Mouse (Mus musculus) forebrain, embryonic 10.5 days (tissue): ENCODE results near the gene Krcc1. TPM values are rescaled to one million over a fixed set of nuclear protein-coding genes. Genes with fewer than 3 reads are reported as not detected.
"Not testable (repeated sequence)": the region's sequence is repeated elsewhere in the genome, so short reads cannot be mapped to it uniquely, and the experiment has no call there.

ENCODE experiments used
- DNase-seq: peaks from one replicate; pipeline ENCODE4 v3.0.0-alpha.2; 2017; ENCODE audit warnings: low spot score; ENCODE audit errors: extremely low spot score
- H3K27ac ChIP-seq: fragments of 300-500 bp; sonication (generic); 2 replicates; pipeline ENCODE4 v1.5.1; 2016; ENCODE audit warnings: mild to moderate bottlenecking
- H3K27me3 ChIP-seq: fragments of 300-500 bp; sonication (generic); 2 replicates; pipeline ENCODE4 v1.6.1; 2016; ENCODE audit warnings: mild to moderate bottlenecking; ENCODE audit not compliant: poor library complexity, severe bottlenecking
- H3K36me3 ChIP-seq: fragments of 300-500 bp; sonication (generic); replicated peaks from 2 replicates; pipeline ENCODE4 v1.6.1; 2016; ENCODE audit warnings: mild to moderate bottlenecking, moderate library complexity
- H3K4me1 ChIP-seq: fragments of 300-500 bp; sonication (generic); 2 replicates; pipeline ENCODE4 v1.6.1; 2016
- H3K4me3 ChIP-seq: fragments of 300-500 bp; sonication (generic); 2 replicates; pipeline ENCODE4 v1.5.1; 2016; ENCODE audit warnings: mild to moderate bottlenecking, moderate library complexity
- H3K9me3 ChIP-seq: fragments of 300-500 bp; sonication (generic); 2 replicates; pipeline ENCODE4 v1.6.1; 2016; ENCODE audit warnings: mild to moderate bottlenecking, moderate library complexity
- WGBS: fragments of 180-500 bp; shearing (Covaris S2); methylation state at CpG from one replicate; pipeline ENCODE4 v1.1.7; 2016; 5-methylcytosine and 5-hydroxymethylcytosine counted together
- microRNA-seq: library from miRNA; unstranded; fragments of <30 nt; microRNA quantifications from one replicate; pipeline ENCODE4, GENCODE M21; 2017
- polyA plus RNA-seq: library from polyadenylated mRNA; unstranded; fragments of >200 nt; fragmentation: Nextera tagmentation; extraction: Ambion mirVana; gene quantifications from 2 replicates; pipeline ENCODE4 v1.2.1, GENCODE M21; 2016

The Krcc1 gene
- polyA plus RNA-seq, 1 experiment from 2014 or later: 30.1 TPM

DNA sequence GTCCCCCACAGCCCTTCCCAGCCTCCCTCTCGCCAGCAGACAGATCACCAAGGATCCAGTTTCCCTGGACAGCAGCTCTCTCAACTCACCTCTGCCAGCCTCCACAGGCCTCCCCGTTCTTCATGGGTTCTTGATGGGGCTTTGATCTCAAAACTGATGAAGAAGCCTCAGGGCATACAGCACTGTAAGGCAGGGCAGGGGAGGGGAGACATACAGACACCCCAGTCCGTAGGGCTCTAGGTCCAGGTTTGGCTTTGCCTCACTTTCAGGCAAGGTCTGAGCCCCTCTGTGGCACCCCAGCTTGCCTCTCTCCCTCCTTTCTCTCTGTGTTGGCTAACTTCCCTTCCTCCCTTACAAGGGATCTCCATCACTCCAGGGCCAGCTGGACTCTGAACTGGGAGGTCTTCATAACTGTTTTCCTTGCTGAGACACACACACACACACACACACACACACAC, 50.4 kb downstream of the Krcc1 start, which contains the start of gene Smyd1:
Gene Smyd1, minus strand, starts transcription at position 408 of the 458 bp plus-strand sequence.
- no peaks in the 10 kb centered on the region for H3K4me1 ChIP-seq
- WGBS: 81% methylated on average over 3 of the region's 3 CpGs
- H3K4me3 ChIP-seq: no peak within 1 kb of the TSS
- no peak for DNase-seq
- no peaks in the 10 kb centered on the region for H3K36me3 ChIP-seq
- no peaks in the 10 kb centered on the region for H3K9me3 ChIP-seq
- H3K27ac ChIP-seq: no peak within 1 kb of the TSS
- H3K27me3 ChIP-seq: no peaks in the 10 kb centered on the region

DNA sequence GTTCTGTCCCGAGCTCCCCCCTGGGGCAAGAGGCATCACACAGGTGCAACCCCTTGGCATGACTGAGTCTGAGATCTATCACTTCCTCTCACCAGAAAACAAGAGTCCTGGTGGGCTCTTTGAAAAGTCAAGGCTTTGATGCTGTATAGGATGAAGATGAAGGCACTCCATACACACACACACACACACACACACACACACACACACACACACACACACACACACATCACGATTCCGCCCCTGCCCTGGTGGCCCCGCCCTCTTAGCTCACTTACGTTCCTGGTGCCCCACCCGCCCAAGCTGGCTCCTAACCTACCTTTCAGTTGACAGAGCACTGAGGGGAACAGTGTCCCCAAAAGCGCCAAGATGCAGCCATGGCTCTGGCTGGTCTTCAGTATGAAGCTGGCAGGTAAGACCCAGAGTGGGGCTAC, 51.0 kb downstream of the Krcc1 start, which contains the start of gene Cd8b1:
Gene Cd8b1, plus strand, starts transcription at position 298 of the 431 bp plus-strand sequence.
- H3K9me3 ChIP-seq: no peaks in the 10 kb centered on the region
- no peak for DNase-seq
- H3K4me1 ChIP-seq: no peaks in the 10 kb centered on the region
- WGBS: 86% methylated on average over 7 of the region's 7 CpGs
- no peak within 1 kb of the TSS for H3K27ac ChIP-seq
- no peaks in the 10 kb centered on the region for H3K36me3 ChIP-seq
- no peaks in the 10 kb centered on the region for H3K27me3 ChIP-seq
- H3K4me3 ChIP-seq: no peak within 1 kb of the TSS

DNA sequence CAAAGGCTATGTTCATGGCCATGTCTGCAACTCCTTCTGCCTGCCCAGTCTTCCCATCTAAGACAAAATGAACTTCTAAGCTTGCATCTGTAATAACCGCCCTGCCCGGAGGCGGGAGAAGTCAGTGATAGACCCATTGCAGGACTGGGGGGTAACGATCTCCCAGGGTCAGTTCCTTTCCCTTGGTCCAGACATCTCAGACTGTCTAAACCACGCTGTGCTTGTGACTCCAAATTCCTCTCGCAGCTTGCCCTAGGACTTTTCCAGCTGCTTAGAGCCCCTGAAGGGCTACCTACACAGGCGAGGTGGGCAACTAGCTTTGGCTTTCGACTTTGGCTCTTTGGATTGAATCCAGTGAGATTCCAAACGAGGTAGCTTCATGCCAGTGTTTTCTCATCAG, 53.3 kb downstream of the Krcc1 start:
- Histone ChIP-seq H3K27me3 (no peaks in the 10 kb centered on the region), H3K36me3 (no peaks in the 10 kb centered on the region), H3K27ac (no peak overlapping the region), H3K4me1 (no peaks in the 10 kb centered on the region), H3K4me3 (no peak overlapping the region), H3K9me3 (no peaks in the 10 kb centered on the region)
- 89% methylated on average over 9 of the region's 9 CpGs for WGBS
- DNase-seq: no peak

DNA sequence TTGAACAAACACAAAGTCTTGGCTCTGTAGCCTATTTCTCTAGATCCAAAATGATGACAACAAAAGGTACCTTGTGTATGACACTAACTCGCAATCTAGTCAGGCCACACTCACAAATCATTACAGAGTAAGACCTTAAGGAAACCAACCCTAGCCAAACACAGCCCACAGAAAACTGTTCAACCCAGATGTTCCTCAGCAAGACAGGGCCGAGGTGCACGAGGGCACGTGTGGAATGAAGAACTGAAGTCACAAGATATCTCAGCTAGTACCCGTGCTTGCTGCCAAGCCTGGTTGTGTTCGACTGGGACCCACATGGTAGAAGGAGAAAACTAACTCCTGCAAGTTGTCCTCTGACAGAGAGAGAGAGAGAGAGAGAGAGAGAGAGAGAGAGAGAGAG, 58.4 kb downstream of the Krcc1 start:
- no peak for DNase-seq
- no peaks in the 10 kb centered on the region for H3K27me3 ChIP-seq
- no peaks in the 10 kb centered on the region for H3K4me1 ChIP-seq
- no peak overlapping the region for H3K27ac ChIP-seq
- H3K4me3 ChIP-seq: no peak overlapping the region
- no peaks in the 10 kb centered on the region for H3K9me3 ChIP-seq
- H3K36me3 ChIP-seq: no peaks in the 10 kb centered on the region
- 89% methylated on average over 6 of the region's 6 CpGs for WGBS

DNA sequence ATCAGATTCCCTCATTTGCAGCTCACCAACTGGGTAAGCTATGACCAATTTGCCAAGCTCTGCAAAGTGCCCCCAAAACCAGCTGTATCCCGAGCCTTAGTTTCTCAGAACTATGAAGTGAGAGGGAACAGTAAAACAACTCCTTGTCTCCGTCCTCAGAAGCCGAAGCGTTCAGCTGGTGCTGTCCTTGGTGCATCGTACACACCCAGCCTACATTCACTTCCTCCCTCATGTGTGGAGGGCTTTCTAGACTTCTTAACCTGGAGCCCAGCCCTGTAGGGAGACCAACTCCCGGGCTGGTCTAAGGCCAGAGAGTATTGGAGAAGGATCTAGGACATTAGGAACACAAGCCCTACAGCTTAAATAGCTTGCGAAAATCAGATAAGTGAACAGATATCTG, 59.0 kb downstream of the Krcc1 start:
- H3K27me3 ChIP-seq: no peaks in the 10 kb centered on the region
- H3K4me1 ChIP-seq: no peaks in the 10 kb centered on the region
- H3K27ac ChIP-seq: no peak overlapping the region
- H3K4me3 ChIP-seq: no peak overlapping the region
- no peaks in the 10 kb centered on the region for H3K9me3 ChIP-seq
- 89% methylated on average over 7 of the region's 7 CpGs for WGBS
- no peak for DNase-seq
- H3K36me3 ChIP-seq: no peaks in the 10 kb centered on the region

DNA sequence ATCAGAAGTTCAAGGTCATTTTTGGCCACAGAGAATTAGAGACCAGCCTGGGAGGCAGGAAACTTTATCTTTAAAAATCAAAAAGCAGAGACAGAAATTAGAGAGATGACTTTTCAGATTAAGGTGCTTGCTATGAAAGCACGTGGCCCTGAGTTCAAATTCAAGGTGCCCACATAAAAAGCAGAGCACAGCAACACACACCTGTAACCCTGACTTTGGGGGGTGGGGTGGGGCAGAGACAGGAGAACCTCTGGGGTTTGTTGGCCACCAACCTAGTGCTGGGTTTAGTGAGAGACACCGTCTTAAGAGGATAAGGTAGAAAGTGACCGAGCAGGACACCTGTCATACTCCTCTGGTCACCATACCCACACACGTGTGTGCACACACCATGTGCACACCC, 60.0 kb downstream of the Krcc1 start:
- H3K27me3 ChIP-seq, H3K36me3 ChIP-seq, H3K9me3 ChIP-seq, H3K27ac ChIP-seq, DNase-seq, H3K4me3 ChIP-seq, H3K4me1 ChIP-seq: not testable (repeated sequence)
- 91% methylated on average over 3 of the region's 4 CpGs for WGBS

DNA sequence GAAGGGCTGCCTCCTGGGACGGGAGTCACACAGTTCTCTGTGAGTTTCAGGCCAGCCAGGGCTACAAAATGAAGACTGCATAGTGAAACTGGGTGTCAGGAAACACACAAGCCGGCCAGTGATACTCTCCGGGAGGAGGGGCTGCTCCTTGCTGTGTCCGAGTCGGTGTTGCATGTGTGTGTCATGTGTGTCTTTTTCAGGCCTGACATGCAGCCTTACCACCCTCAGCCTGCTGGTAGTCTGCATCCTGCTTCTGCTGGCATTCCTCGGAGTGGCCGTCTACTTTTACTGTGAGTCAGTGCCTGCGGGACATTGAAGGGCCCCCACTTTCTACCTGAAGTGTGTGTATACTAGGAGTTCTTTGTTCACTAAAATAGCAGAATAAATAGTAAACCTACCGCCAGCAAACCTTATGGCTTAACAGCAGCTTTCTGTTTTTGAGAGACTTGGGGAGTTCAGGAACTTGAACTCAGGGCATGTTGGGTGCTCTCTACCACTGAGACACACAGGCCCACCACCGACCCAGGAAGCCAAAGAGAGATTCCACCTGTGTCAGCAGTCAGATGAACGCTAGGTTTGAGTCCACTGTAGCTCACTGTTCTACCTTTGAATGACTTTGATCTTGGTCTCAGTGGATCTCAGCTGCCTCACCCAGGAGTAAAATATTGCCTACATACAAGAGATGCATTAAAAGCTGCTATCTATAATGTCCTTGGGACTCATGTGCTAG, 60.9 kb downstream of the Krcc1 start:
- 87% methylated on average over 11 of the region's 11 CpGs for WGBS
- H3K4me3 ChIP-seq: no peak overlapping the region
- H3K27me3 ChIP-seq: no peaks in the 10 kb centered on the region
- H3K27ac ChIP-seq: no peak overlapping the region
- H3K4me1 ChIP-seq: no peaks in the 10 kb centered on the region
- no peaks in the 10 kb centered on the region for H3K36me3 ChIP-seq
- DNase-seq: no peak
- no peaks in the 10 kb centered on the region for H3K9me3 ChIP-seq

DNA sequence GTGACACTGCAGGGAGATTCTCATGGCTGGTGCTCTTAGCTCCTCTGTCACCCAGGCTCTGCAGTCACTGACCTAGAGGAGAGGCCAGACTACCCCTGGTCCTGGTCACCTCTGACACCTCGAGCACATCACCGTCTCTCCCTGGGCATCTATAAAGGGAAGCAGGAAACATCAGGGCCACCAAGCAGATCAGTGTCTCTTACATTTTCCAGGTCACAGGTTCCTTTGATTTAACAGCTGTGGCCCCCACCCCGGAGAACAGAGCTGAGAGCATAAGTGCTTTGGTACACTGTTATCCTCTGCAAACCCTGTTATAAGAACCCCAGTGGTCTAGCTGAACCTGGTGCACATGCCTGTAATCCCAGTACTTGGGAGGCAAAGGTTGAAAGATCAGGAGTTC, 61.6 kb downstream of the Krcc1 start:
- Histone ChIP-seq H3K27me3 (no peaks in the 10 kb centered on the region), H3K9me3 (no peaks in the 10 kb centered on the region), H3K27ac (no peak overlapping the region), H3K4me3 (no peak overlapping the region), H3K4me1 (no peaks in the 10 kb centered on the region), H3K36me3 (no peaks in the 10 kb centered on the region)
- 75% methylated on average over 3 of the region's 3 CpGs for WGBS
- DNase-seq: no peak

DNA sequence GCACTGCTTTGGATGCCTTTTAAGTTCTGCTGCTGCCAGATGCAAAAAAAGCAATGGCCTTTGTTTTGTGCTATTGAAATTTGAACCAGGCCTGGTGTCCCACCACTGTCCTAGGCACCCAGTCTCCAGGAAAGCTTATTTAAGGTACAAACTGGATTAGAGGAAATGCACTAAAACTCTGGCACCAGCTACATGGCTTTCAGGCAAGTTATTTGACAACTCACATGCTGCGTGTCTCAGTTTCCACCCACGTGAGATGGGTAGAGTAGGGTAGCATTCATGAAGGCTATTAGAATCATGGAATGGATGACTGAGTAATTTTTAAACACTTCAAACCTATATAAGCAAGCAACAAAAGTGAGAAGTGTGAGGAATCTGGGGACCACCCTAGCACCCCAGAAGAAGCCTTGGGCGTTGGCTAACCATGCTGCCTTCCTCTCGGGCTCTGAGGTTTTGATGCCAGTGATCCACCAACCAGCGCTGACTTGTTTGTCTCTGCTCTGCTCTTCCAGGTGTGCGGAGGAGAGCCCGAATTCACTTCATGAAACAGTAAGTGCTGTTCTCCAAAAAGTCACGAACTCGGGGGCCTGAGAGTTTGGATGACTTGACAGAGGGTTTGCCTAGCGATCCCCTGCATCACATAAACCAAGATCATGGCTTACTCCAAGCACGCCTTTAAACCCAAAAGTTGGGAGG, 62.2 kb downstream of the Krcc1 start:
- H3K4me3 ChIP-seq: no peak overlapping the region
- no peaks in the 10 kb centered on the region for H3K27me3 ChIP-seq
- no peak for DNase-seq
- no peak overlapping the region for H3K27ac ChIP-seq
- no peaks in the 10 kb centered on the region for H3K4me1 ChIP-seq
- 92% methylated on average over 11 of the region's 11 CpGs for WGBS
- H3K36me3 ChIP-seq: no peaks in the 10 kb centered on the region
- H3K9me3 ChIP-seq: no peaks in the 10 kb centered on the region

Small RNAs within 50 kb of the gene (microRNA-seq; reads per million reads assigned to microRNA genes)
- 28.1 reads per million, percentile 34 among the genes with 10 or more reads in this experiment for gene Mir8112

Other genes starting within 250 kb of the Krcc1 start
- gene Thnsl2, start 127.2 kb upstream of the Krcc1 start, polyA plus RNA-seq: 4.3 and 4.7 TPM in 2 replicates
- not detected in 2 replicates for gene Fabp1, start 71.8 kb upstream of the Krcc1 start, polyA plus RNA-seq
- gene Smyd1, start 50.6 kb downstream of the Krcc1 start, polyA plus RNA-seq: 0.09 and 0.15 TPM in 2 replicates
- 0.09 TPM in 1 of 2 replicates, not detected in the other for gene Cd8b1, start 51.1 kb downstream of the Krcc1 start, polyA plus RNA-seq
- gene Cd8a, start 101.8 kb downstream of the Krcc1 start, polyA plus RNA-seq: not detected in 2 replicates
- 8.4 and 9.1 TPM in 2 replicates for gene Rmnd5a, start 169.0 kb downstream of the Krcc1 start, polyA plus RNA-seq
- gene Rnf103, start 222.2 kb downstream of the Krcc1 start, polyA plus RNA-seq: 9.0 and 9.6 TPM in 2 replicates